Mouse (Mus musculus) embryonic facial prominence, embryonic 13.5 days (tissue): ENCODE data around the gene Sys1. TPM values are rescaled to one million over a fixed set of nuclear protein-coding genes. Genes with fewer than 3 reads are reported as not detected.

ENCODE experiments used
- ATAC-seq: fragments of 200-750 bp; cut with Nextera tagmentation; 2 replicates; pipeline ENCODE4 v1.8.0; 2017; ENCODE audit warnings: low read depth; ENCODE audit not compliant: insufficient number of reproducible peaks, insufficient read depth, low FRiP score, low TSS enrichment
- H3K27ac ChIP-seq: fragments of 300-500 bp; sonication (generic); 2 replicates; pipeline ENCODE4 v1.5.1; 2015; ENCODE audit warnings: moderate library complexity, mild to moderate bottlenecking, inconsistent platforms
- H3K27me3 ChIP-seq: fragments of 300-500 bp; sonication (generic); 2 replicates; pipeline ENCODE4 v1.6.1; 2015; ENCODE audit warnings: mild to moderate bottlenecking, inconsistent platforms
- H3K36me3 ChIP-seq: fragments of 300-500 bp; sonication (generic); 2 replicates; pipeline ENCODE4 v1.6.1; 2015; ENCODE audit warnings: mild to moderate bottlenecking, inconsistent platforms
- H3K4me1 ChIP-seq: fragments of 300-500 bp; sonication (generic); 2 replicates; pipeline ENCODE4 v1.6.1; 2015; ENCODE audit warnings: inconsistent platforms
- H3K4me2 ChIP-seq: fragments of 300-500 bp; sonication (generic); 2 replicates; pipeline ENCODE4 v1.6.1; 2015; ENCODE audit warnings: moderate library complexity, mild to moderate bottlenecking, inconsistent platforms
- H3K4me3 ChIP-seq: fragments of 300-500 bp; sonication (generic); 2 replicates; pipeline ENCODE4 v1.5.1; 2015; ENCODE audit warnings: mild to moderate bottlenecking, inconsistent platforms
- H3K9ac ChIP-seq: fragments of 300-500 bp; sonication (generic); 2 replicates; pipeline ENCODE4 v1.6.1; 2015; ENCODE audit warnings: mild to moderate bottlenecking, inconsistent platforms
- H3K9me3 ChIP-seq: fragments of 300-500 bp; sonication (generic); 2 replicates; pipeline ENCODE4 v1.6.1; 2016; ENCODE audit warnings: inconsistent platforms
- WGBS: fragments of 180-500 bp; shearing (Covaris S2); methylation state at CpG from one replicate; pipeline ENCODE4 v1.1.7; 2015; ENCODE audit warnings: mixed read lengths; 5-methylcytosine and 5-hydroxymethylcytosine counted together
- polyA plus RNA-seq: library from polyadenylated mRNA; unstranded; fragments of >200 nt; fragmentation: Nextera tagmentation; extraction: Ambion mirVana; gene quantifications from 2 replicates; pipeline ENCODE4 v1.2.1, GENCODE M21; 2015

Gene Sys1
- polyA plus RNA-seq, result 56.0 and 65.9 TPM in 2 replicates

DNA sequence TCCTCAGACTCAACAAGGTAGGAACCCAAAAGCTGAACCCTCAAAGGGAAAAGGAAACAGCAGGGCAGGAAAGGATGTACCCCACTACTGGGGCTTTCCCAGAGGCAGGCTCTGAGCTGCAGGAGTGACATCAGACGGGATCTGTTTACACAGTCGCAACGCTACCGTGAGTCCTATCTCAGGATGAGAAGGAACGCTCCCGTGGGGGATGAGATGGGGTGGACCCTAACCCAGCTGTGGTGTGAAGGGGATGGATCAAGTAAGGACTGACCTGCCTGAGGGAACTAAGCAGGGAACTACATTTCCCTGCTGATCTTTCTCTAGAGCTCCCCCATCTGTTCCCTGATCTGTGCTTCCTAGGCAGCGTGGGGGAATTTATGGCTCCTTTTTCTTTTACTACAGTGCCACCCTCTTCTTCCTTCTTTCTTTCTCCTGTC is at the start of gene Sys1:
Gene Sys1 (plus strand): TSS at position 101 of the 437 bp plus-strand sequence.
- no peak for ATAC-seq
- H3K9me3 ChIP-seq, result no peaks in the 10 kb centered on the region
- peak within 1 kb of the TSS; percentile 44 for H3K9ac ChIP-seq
- peak within 1 kb of the TSS; percentile 22; the same call in 1 of the 2 replicates for H3K27ac ChIP-seq
- H3K4me2 ChIP-seq, result peak within 1 kb of the TSS; percentile 53
- peak within 1 kb of the TSS; percentile 25 for H3K4me3 ChIP-seq
- peaks cover 36% of the 10 kb centered on the region for H3K4me1 ChIP-seq
- WGBS, result 2% methylated on average over 7 of the region's 7 CpGs
- no peaks in the 10 kb centered on the region for H3K27me3 ChIP-seq
- H3K36me3 ChIP-seq, result no peaks in the 10 kb centered on the region

GRCm38 (mm10) chr2:164407708-164408107 is 49.1 kb upstream of the Sys1 start:
- no peak for ATAC-seq
- Histone ChIP-seq H3K4me1 (peaks cover 30% of the 10 kb centered on the region), H3K4me2 (peak overlapping the region; percentile 34), H3K36me3 (no peaks in the 10 kb centered on the region), H3K27me3 (peaks cover 84% of the 10 kb centered on the region), H3K27ac (no peak overlapping the region), H3K9ac (0 out of 2 replicates have a peak overlapping the region, but pooled peaks have one; percentile 1), H3K9me3 (no peaks in the 10 kb centered on the region), H3K4me3 (no peak overlapping the region)
- WGBS, result under 1% methylated on average over 22 of the region's 22 CpGs

- Histone ChIP-seq H3K9me3 (no peaks in the 10 kb centered on the region), H3K4me3 (peak overlapping the region; percentile 31), H3K27ac (no peak overlapping the region), H3K27me3 (peaks cover 36% of the 10 kb centered on the region), H3K36me3 (no peaks in the 10 kb centered on the region), H3K9ac (peak overlapping the region; percentile 61), H3K4me2 (peak overlapping the region; percentile 54), H3K4me1 (peaks cover 7% of the 10 kb centered on the region; the same call in 1 of the 2 replicates)
- ATAC-seq, result no peak
- WGBS, result 27% methylated on average over 28 of the region's 28 CpGs
Observed at GRCm38 (mm10) chr2:164414167-164414566, 42.6 kb upstream of the Sys1 start.

GRCm38 (mm10) chr2:164414581-164414980 is 42.2 kb upstream of the Sys1 start:
- H3K36me3 ChIP-seq, result no peaks in the 10 kb centered on the region

GRCm38 (mm10) chr2:164417198-164417597 is 39.6 kb upstream of the Sys1 start:
- Histone ChIP-seq H3K27ac (no peak overlapping the region), H3K27me3 (peaks cover 16% of the 10 kb centered on the region), H3K4me2 (no peak overlapping the region), H3K4me1 (peaks cover 11% of the 10 kb centered on the region), H3K4me3 (no peak overlapping the region), H3K36me3 (no peaks in the 10 kb centered on the region), H3K9me3 (no peaks in the 10 kb centered on the region), H3K9ac (no peak overlapping the region)
- ATAC-seq, result no peak
- 2% methylated on average over 2 of the region's 2 CpGs for WGBS

More at GRCm38 (mm10) chr2:164414581-164414980, 42.2 kb upstream of the Sys1 start:
- H3K9me3 ChIP-seq, result no peaks in the 10 kb centered on the region
- peak overlapping the region; percentile 31 for H3K4me3 ChIP-seq
- no peak for ATAC-seq
- WGBS, result 67% methylated on average over 10 of the region's 10 CpGs
- H3K9ac ChIP-seq, result peak overlapping the region; percentile 61
- no peak overlapping the region for H3K27ac ChIP-seq
- peaks cover 32% of the 10 kb centered on the region for H3K27me3 ChIP-seq
- peak overlapping the region; percentile 54 for H3K4me2 ChIP-seq
- peaks cover 11% of the 10 kb centered on the region; the same call in 1 of the 2 replicates for H3K4me1 ChIP-seq

DNA sequence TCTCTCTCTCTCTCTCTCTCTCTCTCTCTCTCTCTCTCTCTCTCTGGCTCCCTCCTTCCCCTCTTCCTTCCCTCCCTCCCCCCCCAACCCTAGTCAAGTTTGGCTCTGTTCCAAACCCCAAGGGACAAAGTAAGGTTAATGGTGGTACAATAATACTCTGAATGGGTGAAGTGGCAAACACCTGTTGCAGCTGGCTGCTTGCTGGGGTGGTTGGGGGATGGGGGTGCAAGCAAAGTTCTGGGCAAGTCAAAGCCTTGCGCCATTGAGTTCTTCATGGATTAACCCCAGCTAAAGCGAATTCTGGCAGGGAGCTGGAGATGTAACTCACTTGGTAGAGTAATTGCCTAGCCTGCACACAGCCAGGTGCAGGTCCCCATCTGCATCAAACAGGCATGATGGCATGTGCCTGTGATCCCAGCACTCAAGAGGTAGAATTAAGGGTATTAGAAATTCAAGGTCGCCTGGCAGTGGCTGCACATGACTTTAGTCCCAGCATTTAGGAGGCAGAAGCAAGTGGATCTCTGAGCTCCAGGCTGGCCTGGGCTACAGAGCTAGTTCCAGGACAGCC is 38.4 kb upstream of the Sys1 start:
- no peak overlapping the region for H3K27ac ChIP-seq
- no peak overlapping the region for H3K9ac ChIP-seq
- no peak overlapping the region for H3K4me2 ChIP-seq
- no peak for ATAC-seq
- H3K27me3 ChIP-seq, result peaks cover 16% of the 10 kb centered on the region
- no peak overlapping the region for H3K4me3 ChIP-seq
- 29% methylated on average over 3 of the region's 3 CpGs for WGBS
- peaks cover 11% of the 10 kb centered on the region for H3K4me1 ChIP-seq
- no peaks in the 10 kb centered on the region for H3K9me3 ChIP-seq
- peaks cover 3% of the 10 kb centered on the region; the same call in 1 of the 2 replicates for H3K36me3 ChIP-seq

DNA sequence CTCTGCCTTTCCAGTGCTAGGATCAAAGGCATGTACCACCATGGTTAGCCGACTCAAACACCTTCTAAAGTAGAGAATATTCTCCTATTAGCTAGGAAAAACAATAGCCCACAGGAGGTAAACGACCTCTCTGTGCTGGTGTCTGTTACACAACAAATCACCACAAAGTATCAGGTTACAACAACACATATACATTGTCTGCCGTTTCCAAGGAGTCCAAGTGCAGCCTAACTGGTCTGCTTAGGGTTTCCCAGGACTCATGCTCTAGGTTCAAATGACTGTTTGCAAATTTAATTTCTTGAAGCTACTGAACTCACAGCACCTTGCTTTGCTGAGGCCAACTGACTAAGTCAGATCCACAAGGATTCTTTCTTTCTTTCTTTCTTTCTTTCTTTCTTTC is 37.3 kb upstream of the Sys1 start:
- Histone ChIP-seq H3K36me3 (peaks cover 14% of the 10 kb centered on the region), H3K9me3 (no peaks in the 10 kb centered on the region), H3K4me1 (peaks cover 5% of the 10 kb centered on the region), H3K9ac (no peak overlapping the region), H3K4me2 (no peak overlapping the region), H3K4me3 (no peak overlapping the region), H3K27ac (no peak overlapping the region), H3K27me3 (peaks cover 7% of the 10 kb centered on the region)
- WGBS, result 4% methylated on average over 3 of the region's 3 CpGs
- ATAC-seq, result no peak

GRCm38 (mm10) chr2:164421306-164421705 is 35.5 kb upstream of the Sys1 start:
- no peak for ATAC-seq
- H3K27ac ChIP-seq, result no peak overlapping the region

GRCm38 (mm10) chr2:164421979-164422378 is 34.8 kb upstream of the Sys1 start:
- Histone ChIP-seq H3K36me3 (peaks cover 36% of the 10 kb centered on the region), H3K4me1 (peaks cover 5% of the 10 kb centered on the region), H3K9me3 (no peaks in the 10 kb centered on the region), H3K9ac (no peak overlapping the region), H3K4me2 (no peak overlapping the region), H3K27ac (peak overlapping the region; percentile 55), H3K4me3 (no peak overlapping the region), H3K27me3 (no peaks in the 10 kb centered on the region)
- 69% methylated on average over 8 of the region's 8 CpGs for WGBS
- no peak for ATAC-seq

More at GRCm38 (mm10) chr2:164421306-164421705, 35.5 kb upstream of the Sys1 start:
- WGBS, result 83% methylated on average over 7 of the region's 7 CpGs
- no peak overlapping the region for H3K9ac ChIP-seq
- H3K4me1 ChIP-seq, result peaks cover 5% of the 10 kb centered on the region
- H3K36me3 ChIP-seq, result peaks cover 29% of the 10 kb centered on the region
- no peaks in the 10 kb centered on the region for H3K27me3 ChIP-seq
- no peaks in the 10 kb centered on the region for H3K9me3 ChIP-seq
- no peak overlapping the region for H3K4me3 ChIP-seq
- no peak overlapping the region for H3K4me2 ChIP-seq

GRCm38 (mm10) chr2:164422675-164423393 is 33.9 kb upstream of the Sys1 start:
- no peak overlapping the region for H3K9ac ChIP-seq
- H3K27ac ChIP-seq, result peak overlapping the region; percentile 55; the same call in 1 of the 2 replicates
- H3K4me3 ChIP-seq, result no peak overlapping the region
- H3K4me1 ChIP-seq, result peaks cover 5% of the 10 kb centered on the region
- no peaks in the 10 kb centered on the region for H3K9me3 ChIP-seq
- ATAC-seq, result no peak
- peaks cover 43% of the 10 kb centered on the region for H3K36me3 ChIP-seq
- H3K27me3 ChIP-seq, result no peaks in the 10 kb centered on the region
- H3K4me2 ChIP-seq, result no peak overlapping the region
- whole genome bisulfite sequencing, result 88% methylated on average over 15 of the region's 15 CpGs

DNA sequence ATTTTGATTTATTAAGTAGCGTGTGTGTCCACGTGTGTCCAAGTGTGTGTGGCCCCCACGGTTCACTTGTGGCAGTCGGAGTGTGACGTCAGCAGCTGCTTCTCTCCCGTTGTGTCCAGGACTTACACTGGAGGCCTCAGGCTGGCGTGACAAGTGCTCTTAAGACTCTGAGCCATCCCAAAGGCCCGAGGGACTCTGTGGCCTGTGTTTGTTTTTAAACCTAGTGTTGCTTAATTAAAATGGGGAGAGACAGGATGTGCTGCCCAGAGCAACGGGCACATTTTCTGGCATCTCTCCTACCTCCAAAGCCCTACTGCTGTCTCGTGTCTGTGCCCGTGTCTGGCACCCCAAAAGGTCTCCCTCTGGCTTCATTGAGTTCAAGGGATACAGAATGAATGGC is 33.3 kb upstream of the Sys1 start:
- Histone ChIP-seq H3K4me2 (no peak overlapping the region), H3K4me3 (no peak overlapping the region), H3K36me3 (peaks cover 49% of the 10 kb centered on the region), H3K27ac (no peak overlapping the region), H3K4me1 (peaks cover 5% of the 10 kb centered on the region), H3K27me3 (no peaks in the 10 kb centered on the region), H3K9ac (no peak overlapping the region), H3K9me3 (no peaks in the 10 kb centered on the region)
- WGBS, result 88% methylated on average over 11 of the region's 11 CpGs
- no peak for ATAC-seq

GRCm38 (mm10) chr2:164424406-164424805 is 32.4 kb upstream of the Sys1 start:
- 90% methylated on average over 8 of the region's 8 CpGs for WGBS
- Histone ChIP-seq H3K4me3 (no peak overlapping the region), H3K36me3 (peaks cover 59% of the 10 kb centered on the region), H3K4me1 (peaks cover 2% of the 10 kb centered on the region), H3K9ac (no peak overlapping the region), H3K9me3 (no peaks in the 10 kb centered on the region), H3K4me2 (no peak overlapping the region), H3K27ac (no peak overlapping the region), H3K27me3 (no peaks in the 10 kb centered on the region)
- no peak for ATAC-seq
